ENCODE assay signal across 7 mouse cellular contexts in the genomic region with DNA sequence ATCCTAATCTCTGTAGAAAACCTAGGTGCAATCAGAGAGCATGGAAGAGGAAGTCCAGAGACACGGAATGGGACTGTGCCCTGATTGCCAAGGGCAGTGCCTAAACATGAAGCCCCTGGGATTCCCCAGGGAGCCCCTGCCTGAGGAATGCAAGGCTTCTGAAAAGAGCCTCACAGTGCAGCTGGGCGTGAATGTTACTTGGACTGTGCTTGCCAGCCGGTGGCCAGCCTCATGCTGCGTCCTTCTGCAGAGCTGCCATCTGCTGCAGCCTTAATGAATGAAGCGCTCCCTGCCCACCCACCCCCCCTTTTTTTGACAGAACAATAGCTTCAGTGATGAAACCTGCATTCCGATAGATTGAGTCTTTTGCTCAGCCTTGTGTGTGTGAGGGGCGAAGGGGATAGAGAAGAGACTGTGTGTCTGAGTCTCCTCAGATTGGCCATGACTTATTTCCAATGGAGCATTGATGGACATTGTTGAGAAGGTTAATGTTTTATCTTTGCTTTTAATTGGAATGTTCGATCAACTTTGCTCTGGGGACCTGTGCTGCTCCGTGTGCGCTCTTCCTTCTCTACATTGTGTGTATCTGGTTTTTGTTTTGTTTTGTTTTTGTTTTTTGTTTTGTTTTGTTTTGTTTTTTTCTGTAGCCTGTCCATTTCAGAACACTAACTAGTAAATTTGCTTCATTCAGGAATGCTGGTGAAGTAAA. TPM values are rescaled to one million over a fixed set of nuclear protein-coding genes. Genes with fewer than 3 reads are reported as not detected.
DNase-seq lines count a peak whose midpoint lies in the region; ATAC-seq and TF ChIP-seq lines count a peak whose summit lies in the region.

No protein-coding gene starts in this region.

- H3K4me1 ChIP-seq in embryonic facial prominence, embryonic 15.5 days: peaks cover 7% of the 10 kb centered on the region
- no peaks in the 10 kb centered on the region for H3K4me1 ChIP-seq in midbrain, postnatal 0 days (ENCODE audit: insufficient read depth, low read length)

- H3K27ac ChIP-seq in embryonic facial prominence, embryonic 15.5 days (replicated peaks): no peak overlapping the region
- no peak overlapping the region for H3K27ac ChIP-seq in midbrain, postnatal 0 days (ENCODE audit: low read depth, low read length)

- WGBS in embryonic facial prominence, embryonic 15.5 days: 8% methylated on average over 10 of the region's 10 CpGs
- WGBS in midbrain, postnatal 0 days: 8% methylated on average over 10 of the region's 10 CpGs

- peak; percentile 83 for ATAC-seq in embryonic facial prominence, embryonic 15.5 days (ENCODE audit: insufficient number of reproducible peaks, low FRiP score, low TSS enrichment, low read depth)
- ATAC-seq in midbrain, postnatal 0 days (ENCODE audit: low FRiP score): peak; percentile 90

- H3K36me3 ChIP-seq in embryonic facial prominence, embryonic 15.5 days: no peaks in the 10 kb centered on the region
- no peaks in the 10 kb centered on the region for H3K36me3 ChIP-seq in midbrain, postnatal 0 days (ENCODE audit: insufficient read depth, low read length)

- peak; percentile 12 for DNase-seq in ES-CJ7 (ENCODE audit: low read depth, low spot score)
- peak; percentile 30 for DNase-seq in ZHBTc4 (ENCODE audit: low read depth, low spot score)
- DNase-seq in kidney, postnatal 10 days: peak; percentile 16
- DNase-seq in midbrain, postnatal 0 days (ENCODE audit: low spot score): peak; percentile 95
- DNase-seq in spleen, adult 18-20 months: no peak
- DNase-seq in adrenal gland, postnatal 10 days: no peak

- no peaks in the 10 kb centered on the region for H3K27me3 ChIP-seq in embryonic facial prominence, embryonic 15.5 days
- no peaks in the 10 kb centered on the region for H3K27me3 ChIP-seq in midbrain, postnatal 0 days (ENCODE audit: insufficient read depth, low read length)

- 0 out of 2 replicates have a peak overlapping the region, but pooled peaks have one; percentile 4 for H3K4me2 ChIP-seq in embryonic facial prominence, embryonic 15.5 days (replicated peaks)
- H3K4me2 ChIP-seq in midbrain, postnatal 0 days (ENCODE audit: low read depth, low read length, poor library complexity, severe bottlenecking): peak overlapping the region; percentile 21

- TF ChIP-seq CTCF in midbrain, postnatal 0 days (IDR thresholded peaks at IDR 0.05): no peak

- no peaks in the 10 kb centered on the region for H3K9me3 ChIP-seq in embryonic facial prominence, embryonic 15.5 days (replicated peaks)
- H3K9me3 ChIP-seq in midbrain, postnatal 0 days (ENCODE audit: low read length): no peaks in the 10 kb centered on the region

- H3K9ac ChIP-seq in embryonic facial prominence, embryonic 15.5 days: no peak overlapping the region
- H3K9ac ChIP-seq in midbrain, postnatal 0 days (replicated peaks; ENCODE audit: low read length, poor library complexity, severe bottlenecking): no peak overlapping the region

- no peak overlapping the region for H3K4me3 ChIP-seq in embryonic facial prominence, embryonic 15.5 days (replicated peaks)
- H3K4me3 ChIP-seq in midbrain, postnatal 0 days (ENCODE audit: low read depth, low read length): no peak overlapping the region

RNA-seq across cellular contexts. Expression of a gene that starts 52.5 kb away (rescaled TPM):
- polyA plus RNA-seq in embryonic facial prominence, embryonic 15.5 days (2015; fragmentation: Nextera tagmentation; extraction: Ambion mirVana): 4.0 TPM in 2 replicates
- 111 and 114 TPM in 2 replicates for total RNA-seq in midbrain, postnatal 0 days (2014; rRNA removed)
- polyA plus RNA-seq in midbrain, postnatal 0 days (2015; fragmentation: Nextera tagmentation; extraction: Ambion mirVana): 32.5 and 35.2 TPM in 2 replicates
- 1 to 10 TPM; 1.6 to 2.2 TPM for total RNA-seq in adrenal gland, postnatal 10 days (2021)

Comparison
In these comparisons a context has a peak if more than half of its experiments do, and no peak if none do; other contexts are left out.
1. DNase-seq: peak in ES-CJ7 (single experiment), ZHBTc4 (single experiment), kidney, postnatal 10 days (single experiment) and midbrain, postnatal 0 days (single experiment); none in spleen, adult 18-20 months (0 of 2) and adrenal gland, postnatal 10 days (single experiment).
2. RNA of a gene that starts 52.5 kb away (total RNA-seq): 111 to 114 TPM in midbrain, postnatal 0 days; 1.6 to 2.2 TPM in adrenal gland, postnatal 10 days; every median in the first group is over 10 times any median in the second.